Mouse (Mus musculus) hindlimb bud, embryonic 11.5 days (tissue): ENCODE results near the gene Ptprq.

Source experiments
- DNase-seq: peaks from one replicate; pipeline ENCODE4 v3.0.0-alpha.2; 2012; ENCODE audit warnings: low read depth, low spot score; ENCODE audit errors: extremely low spot score

The Ptprq gene

GRCm38 (mm10) chr10:107719806-107720205 is at the start of gene Ptprq:
Gene Ptprq (minus strand): TSS chr10:107720051.
- no peak for DNase-seq

GRCm38 (mm10) chr10:107759624-107760023 is 39.8 kb upstream of the Ptprq start:
- no peak for DNase-seq

GRCm38 (mm10) chr10:107753471-107753870 is 33.6 kb upstream of the Ptprq start:
- no peak for DNase-seq

GRCm38 (mm10) chr10:107752351-107753143 is 32.7 kb upstream of the Ptprq start:
- DNase-seq = no peak

GRCm38 (mm10) chr10:107751944-107752343 is 32.1 kb upstream of the Ptprq start:
- DNase-seq = no peak

GRCm38 (mm10) chr10:107747566-107747965 is 27.7 kb upstream of the Ptprq start:
- no peak for DNase-seq

- no peak for DNase-seq
Observed at GRCm38 (mm10) chr10:107746717-107747116, 26.9 kb upstream of the Ptprq start.

GRCm38 (mm10) chr10:107739815-107740214 is 20.0 kb upstream of the Ptprq start:
- no peak for DNase-seq

- DNase-seq = no peak
Observed at GRCm38 (mm10) chr10:107737743-107738142, 17.9 kb upstream of the Ptprq start.

GRCm38 (mm10) chr10:107735448-107735847 is 15.6 kb upstream of the Ptprq start:
- no peak for DNase-seq

- no peak for DNase-seq
Observed at GRCm38 (mm10) chr10:107734327-107734726, 14.5 kb upstream of the Ptprq start.

GRCm38 (mm10) chr10:107725631-107726030 is 5.8 kb upstream of the Ptprq start:
- no peak for DNase-seq

- no peak for DNase-seq
Observed at GRCm38 (mm10) chr10:107704443-107704842, 15.4 kb downstream of the Ptprq start.

- DNase-seq = no peak
Observed at GRCm38 (mm10) chr10:107700944-107701343, 18.9 kb downstream of the Ptprq start.

- DNase-seq = no peak
Observed at GRCm38 (mm10) chr10:107698716-107699115, 21.1 kb downstream of the Ptprq start.

GRCm38 (mm10) chr10:107697177-107697576 is 22.7 kb downstream of the Ptprq start:
- DNase-seq = no peak

- DNase-seq = no peak
Observed at GRCm38 (mm10) chr10:107687382-107687781, 32.5 kb downstream of the Ptprq start.

- peak; percentile 39 for DNase-seq
Observed at GRCm38 (mm10) chr10:107675994-107676393, 43.9 kb downstream of the Ptprq start.

GRCm38 (mm10) chr10:107668374-107669094 is 51.3 kb downstream of the Ptprq start:
- no peak for DNase-seq

GRCm38 (mm10) chr10:107662372-107663065 is 57.3 kb downstream of the Ptprq start:
- DNase-seq = no peak

GRCm38 (mm10) chr10:107661970-107662369 is 57.9 kb downstream of the Ptprq start:
- DNase-seq = no peak

GRCm38 (mm10) chr10:107659141-107659540 is 60.7 kb downstream of the Ptprq start:
- DNase-seq = no peak
